Mouse (Mus musculus) embryo, embryonic 11 days (tissue): ENCODE results near the gene Prorsd1.

Experiments
- DNase-seq: peaks from one replicate; pipeline ENCODE4 v3.0.0-alpha.2; 2015

The Prorsd1 gene

GRCm38 (mm10) chr11:29503948-29504893 is 10.6 kb downstream of the Prorsd1 start:
- no peak for DNase-seq

GRCm38 (mm10) chr11:29496962-29497361 is 17.9 kb downstream of the Prorsd1 start:
- no peak for DNase-seq

GRCm38 (mm10) chr11:29493135-29493534 is 21.7 kb downstream of the Prorsd1 start:
- no peak for DNase-seq

- no peak for DNase-seq
Observed at GRCm38 (mm10) chr11:29474676-29475075, 40.2 kb downstream of the Prorsd1 start.
